Mouse (Mus musculus): ENCODE results near the gene Hoxd1. TPM values are rescaled to one million over a fixed set of nuclear protein-coding genes. Genes with fewer than 3 reads are reported as not detected.

Hoxd1 gene
- polyA plus RNA-seq, 1 experiment from 2014 or later: 0.80 TPM

DNA sequence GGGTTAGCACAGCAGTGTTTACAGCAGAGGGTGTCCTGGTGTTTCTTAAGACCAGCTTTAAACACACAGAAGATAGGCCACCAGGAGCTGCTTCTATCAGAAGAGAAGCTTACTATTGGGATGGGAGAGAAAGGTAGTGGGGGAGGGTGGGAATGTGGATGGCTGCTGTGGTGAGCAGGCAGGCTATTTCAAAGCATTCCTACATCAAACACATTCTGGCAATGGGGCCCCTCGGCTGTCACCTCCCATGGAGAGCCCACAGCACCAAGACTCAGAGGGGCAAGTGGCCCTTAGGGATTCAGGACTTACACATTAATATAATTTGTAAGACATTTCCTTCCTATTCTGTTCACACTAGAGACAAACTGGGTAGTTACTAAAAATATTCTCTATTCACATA lies 2.6 kb upstream of the Hoxd1 start:
- DNase-seq (ENCODE audit: low spot score): no peak
- no peak for ATAC-seq (replicated peaks; ENCODE audit: insufficient number of reproducible peaks, low FRiP score, low TSS enrichment, low read depth)
- H3K27me3 ChIP-seq (ENCODE audit: control insufficient read depth, insufficient read depth, low read length): peaks cover 52% of the 10 kb centered on the region
- no peak overlapping the region for H3K4me3 ChIP-seq (ENCODE audit: low read depth, low read length)
- peaks cover 5% of the 10 kb centered on the region for H3K4me1 ChIP-seq (ENCODE audit: control insufficient read depth, insufficient read depth, low read length)
- no peak overlapping the region for H3K9ac ChIP-seq (replicated peaks; ENCODE audit: low read length)
- H3K27ac ChIP-seq (replicated peaks; ENCODE audit: low read depth, low read length): no peak overlapping the region
- H3K4me2 ChIP-seq (ENCODE audit: low read depth, low read length): no peak overlapping the region
- H3K9me3 ChIP-seq (replicated peaks; ENCODE audit: control insufficient read depth, low read length): no peaks in the 10 kb centered on the region
- 0% methylated on average over 1 of the region's 1 CpGs for WGBS
- H3K36me3 ChIP-seq (replicated peaks; ENCODE audit: control insufficient read depth, insufficient read depth, low read depth, low read length): no peaks in the 10 kb centered on the region

DNA sequence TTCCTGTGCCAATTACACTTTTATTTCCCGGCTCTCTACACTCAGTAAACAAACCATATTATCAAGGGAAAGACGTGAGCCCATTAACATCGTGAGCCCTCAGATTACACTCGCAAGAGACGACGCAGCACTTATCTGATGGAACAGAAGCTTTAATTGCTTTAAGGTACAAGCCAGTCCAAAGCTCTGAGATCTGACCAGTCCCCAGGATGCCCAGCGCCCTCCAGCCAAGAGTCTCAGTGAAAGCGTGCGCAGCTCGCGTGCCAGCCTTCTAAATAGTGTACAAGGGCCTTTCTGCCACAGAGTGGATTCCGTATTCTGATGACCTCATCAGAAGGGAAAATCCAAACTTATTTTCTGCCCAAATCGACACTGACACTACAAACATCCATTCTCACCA lies 839 bp upstream of the Hoxd1 start:
- H3K9ac ChIP-seq (replicated peaks; ENCODE audit: low read length): no peak overlapping the region
- DNase-seq (ENCODE audit: low spot score): no peak
- H3K4me2 ChIP-seq (ENCODE audit: low read depth, low read length): no peak overlapping the region
- H3K27ac ChIP-seq (replicated peaks; ENCODE audit: low read depth, low read length): no peak overlapping the region
- peaks cover 5% of the 10 kb centered on the region for H3K4me1 ChIP-seq (ENCODE audit: control insufficient read depth, insufficient read depth, low read length)
- H3K36me3 ChIP-seq (replicated peaks; ENCODE audit: control insufficient read depth, insufficient read depth, low read depth, low read length): no peaks in the 10 kb centered on the region
- H3K27me3 ChIP-seq (ENCODE audit: control insufficient read depth, insufficient read depth, low read length): peaks cover 53% of the 10 kb centered on the region
- H3K9me3 ChIP-seq (replicated peaks; ENCODE audit: control insufficient read depth, low read length): no peaks in the 10 kb centered on the region
- ATAC-seq (replicated peaks; ENCODE audit: insufficient number of reproducible peaks, low FRiP score, low TSS enrichment, low read depth): no peak
- 4% methylated on average over 13 of the region's 13 CpGs for WGBS
- no peak overlapping the region for H3K4me3 ChIP-seq (ENCODE audit: low read depth, low read length)

DNA sequence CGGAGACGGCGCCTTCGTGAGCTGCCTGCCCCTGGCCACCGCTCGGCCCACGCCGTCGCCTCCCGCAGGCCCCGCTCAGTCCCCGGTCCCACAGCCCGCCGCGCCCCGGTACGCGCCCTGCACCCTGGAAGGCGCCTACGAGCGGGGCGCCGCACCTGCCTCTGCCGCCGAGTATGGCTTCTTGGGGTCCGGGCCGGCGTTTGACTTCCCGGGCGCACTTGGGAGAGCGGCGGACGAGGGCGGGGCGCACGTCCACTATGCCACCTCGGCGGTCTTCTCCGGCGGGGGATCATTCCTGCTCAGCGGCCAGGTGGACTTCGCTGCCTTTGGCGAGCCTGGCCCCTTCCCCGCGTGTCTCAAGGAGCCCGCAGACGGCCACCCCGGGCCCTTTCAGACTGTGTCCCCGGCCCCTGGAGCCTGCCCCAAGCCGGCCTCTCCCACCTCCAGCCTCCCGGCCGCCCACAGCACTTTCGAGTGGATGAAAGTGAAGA lies 510 bp downstream of the Hoxd1 start:
- WGBS: under 1% methylated on average over 40 of the region's 53 CpGs
- Histone ChIP-seq H3K4me1 (ENCODE audit: control insufficient read depth, insufficient read depth, low read length) (peaks cover 5% of the 10 kb centered on the region), H3K27me3 (ENCODE audit: control insufficient read depth, insufficient read depth, low read length) (peaks cover 57% of the 10 kb centered on the region), H3K27ac (replicated peaks; ENCODE audit: low read depth, low read length) (no peak overlapping the region), H3K9ac (replicated peaks; ENCODE audit: low read length) (peak overlapping the region; percentile 25), H3K4me3 (ENCODE audit: low read depth, low read length) (peak overlapping the region; percentile 43), H3K4me2 (ENCODE audit: low read depth, low read length) (peak overlapping the region; percentile 88), H3K9me3 (replicated peaks; ENCODE audit: control insufficient read depth, low read length) (no peaks in the 10 kb centered on the region), H3K36me3 (replicated peaks; ENCODE audit: control insufficient read depth, insufficient read depth, low read depth, low read length) (no peaks in the 10 kb centered on the region)
- no peak for DNase-seq (ENCODE audit: low spot score)
- no peak for ATAC-seq (replicated peaks; ENCODE audit: insufficient number of reproducible peaks, low FRiP score, low TSS enrichment, low read depth)

DNA sequence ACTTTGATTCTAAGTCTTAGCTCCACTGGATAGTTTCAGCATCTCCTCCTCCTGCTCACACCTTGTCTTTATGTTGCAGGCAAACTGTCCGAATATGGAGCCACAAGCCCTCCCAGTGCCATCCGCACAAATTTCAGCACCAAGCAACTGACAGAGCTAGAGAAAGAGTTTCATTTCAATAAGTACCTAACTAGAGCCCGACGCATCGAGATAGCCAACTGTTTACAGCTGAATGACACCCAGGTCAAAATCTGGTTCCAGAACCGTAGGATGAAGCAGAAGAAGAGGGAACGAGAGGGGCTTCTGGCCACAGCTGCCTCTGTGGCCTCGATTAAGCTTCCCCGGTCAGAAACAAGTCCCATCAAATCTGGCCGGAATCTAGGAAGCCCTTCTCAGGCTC lies 1.2 kb downstream of the Hoxd1 start:
- H3K4me3 ChIP-seq (ENCODE audit: low read depth, low read length): no peak overlapping the region
- no peak for DNase-seq (ENCODE audit: low spot score)
- H3K27me3 ChIP-seq (ENCODE audit: control insufficient read depth, insufficient read depth, low read length): peaks cover 53% of the 10 kb centered on the region

GRCm38 (mm10) chr2:74774359-74774758 lies 11.6 kb downstream of the Hoxd1 start:
- H3K4me1 ChIP-seq (ENCODE audit: control insufficient read depth, insufficient read depth, low read length): no peaks in the 10 kb centered on the region
- H3K27me3 ChIP-seq (ENCODE audit: control insufficient read depth, insufficient read depth, low read length): no peaks in the 10 kb centered on the region; the same call in 1 of the 2 replicates
- H3K36me3 ChIP-seq (replicated peaks; ENCODE audit: control insufficient read depth, insufficient read depth, low read depth, low read length): no peaks in the 10 kb centered on the region
- H3K27ac ChIP-seq (replicated peaks; ENCODE audit: low read depth, low read length): no peak overlapping the region
- ATAC-seq (replicated peaks; ENCODE audit: insufficient number of reproducible peaks, low FRiP score, low TSS enrichment, low read depth): no peak
- H3K4me3 ChIP-seq (ENCODE audit: low read depth, low read length): no peak overlapping the region
- 86% methylated on average over 2 of the region's 2 CpGs for WGBS
- no peak for DNase-seq (ENCODE audit: low spot score)
- no peaks in the 10 kb centered on the region for H3K9me3 ChIP-seq (replicated peaks; ENCODE audit: control insufficient read depth, low read length)
- H3K4me2 ChIP-seq (ENCODE audit: low read depth, low read length): no peak overlapping the region
- H3K9ac ChIP-seq (replicated peaks; ENCODE audit: low read length): no peak overlapping the region

More for the DNA sequence above, 1.2 kb downstream of the Hoxd1 start:
- WGBS: 47% methylated on average over 10 of the region's 10 CpGs
- no peak for ATAC-seq (replicated peaks; ENCODE audit: insufficient number of reproducible peaks, low FRiP score, low TSS enrichment, low read depth)
- Histone ChIP-seq H3K4me1 (ENCODE audit: control insufficient read depth, insufficient read depth, low read length) (peaks cover 5% of the 10 kb centered on the region), H3K9me3 (replicated peaks; ENCODE audit: control insufficient read depth, low read length) (no peaks in the 10 kb centered on the region), H3K4me2 (ENCODE audit: low read depth, low read length) (no peak overlapping the region), H3K36me3 (replicated peaks; ENCODE audit: control insufficient read depth, insufficient read depth, low read depth, low read length) (no peaks in the 10 kb centered on the region), H3K9ac (replicated peaks; ENCODE audit: low read length) (no peak overlapping the region), H3K27ac (replicated peaks; ENCODE audit: low read depth, low read length) (no peak overlapping the region)

GRCm38 (mm10) chr2:74777536-74778275 lies 14.9 kb downstream of the Hoxd1 start:
- ATAC-seq (replicated peaks; ENCODE audit: insufficient number of reproducible peaks, low FRiP score, low TSS enrichment, low read depth) (no peak), DNase-seq (ENCODE audit: low spot score) (no peak)
- Histone ChIP-seq H3K4me3 (ENCODE audit: low read depth, low read length) (no peak overlapping the region), H3K27me3 (ENCODE audit: control insufficient read depth, insufficient read depth, low read length) (no peaks in the 10 kb centered on the region), H3K4me1 (ENCODE audit: control insufficient read depth, insufficient read depth, low read length) (no peaks in the 10 kb centered on the region), H3K9ac (replicated peaks; ENCODE audit: low read length) (no peak overlapping the region), H3K36me3 (replicated peaks; ENCODE audit: control insufficient read depth, insufficient read depth, low read depth, low read length) (no peaks in the 10 kb centered on the region), H3K9me3 (replicated peaks; ENCODE audit: control insufficient read depth, low read length) (no peaks in the 10 kb centered on the region), H3K27ac (replicated peaks; ENCODE audit: low read depth, low read length) (no peak overlapping the region), H3K4me2 (ENCODE audit: low read depth, low read length) (no peak overlapping the region)
- 67% methylated on average over 13 of the region's 13 CpGs for WGBS

DNA sequence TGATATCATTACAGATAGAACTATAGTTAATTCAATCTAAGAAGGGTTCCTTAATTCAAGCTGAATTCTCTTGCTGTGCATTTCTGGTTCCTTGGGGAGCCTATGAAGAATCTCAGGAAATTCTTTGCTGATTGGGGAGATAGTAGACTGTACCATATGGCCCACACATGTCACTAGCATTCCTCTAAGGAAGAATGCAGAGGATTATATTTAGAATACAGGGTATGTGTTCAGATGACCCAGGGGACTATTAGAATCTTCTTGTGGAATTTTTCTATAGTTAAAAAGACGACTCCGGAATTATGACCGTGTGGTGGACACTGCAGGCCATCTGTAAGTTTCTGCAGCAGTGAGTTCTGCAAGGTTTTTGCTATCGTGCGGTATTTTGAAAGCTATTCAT lies 18.6 kb downstream of the Hoxd1 start:
- 74% methylated on average over 5 of the region's 5 CpGs for WGBS

DNA sequence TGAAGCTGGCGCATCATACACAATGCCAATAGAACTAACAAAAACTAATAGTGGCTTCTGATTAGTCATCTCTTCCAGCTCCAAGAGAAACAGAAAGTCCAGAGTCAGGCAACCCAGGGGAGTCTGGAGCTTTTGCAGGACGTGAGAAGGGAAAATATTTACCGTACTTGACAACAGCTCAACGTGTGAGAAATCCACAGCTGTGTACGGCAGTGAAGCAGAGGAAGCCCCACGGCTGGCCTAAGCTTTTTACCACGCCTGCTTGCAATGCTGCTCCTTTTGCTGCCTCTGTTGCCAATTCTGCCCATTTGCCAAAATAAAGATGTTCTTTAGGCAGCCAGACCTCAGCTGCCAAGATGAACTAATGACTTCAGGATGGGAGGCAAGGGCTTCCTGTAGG lies 32.8 kb downstream of the Hoxd1 start:
- no peaks in the 10 kb centered on the region for H3K36me3 ChIP-seq (replicated peaks; ENCODE audit: control insufficient read depth, insufficient read depth, low read depth, low read length)
- no peaks in the 10 kb centered on the region for H3K4me1 ChIP-seq (ENCODE audit: control insufficient read depth, insufficient read depth, low read length)
- no peak overlapping the region for H3K9ac ChIP-seq (replicated peaks; ENCODE audit: low read length)
- H3K27ac ChIP-seq (replicated peaks; ENCODE audit: low read depth, low read length): no peak overlapping the region
- ATAC-seq (replicated peaks; ENCODE audit: insufficient number of reproducible peaks, low FRiP score, low TSS enrichment, low read depth) (no peak), DNase-seq (ENCODE audit: low spot score) (no peak)
- H3K9me3 ChIP-seq (replicated peaks; ENCODE audit: control insufficient read depth, low read length): no peaks in the 10 kb centered on the region
- H3K4me3 ChIP-seq (ENCODE audit: low read depth, low read length): no peak overlapping the region
- no peak overlapping the region for H3K4me2 ChIP-seq (ENCODE audit: low read depth, low read length)
- H3K27me3 ChIP-seq (ENCODE audit: control insufficient read depth, insufficient read depth, low read length): no peaks in the 10 kb centered on the region
- WGBS: 53% methylated on average over 7 of the region's 7 CpGs

More for the DNA sequence above, 18.6 kb downstream of the Hoxd1 start:
- ATAC-seq (replicated peaks; ENCODE audit: insufficient number of reproducible peaks, low FRiP score, low TSS enrichment, low read depth) (no peak), DNase-seq (ENCODE audit: low spot score) (peak; percentile 9)
- no peak overlapping the region for H3K4me3 ChIP-seq (ENCODE audit: low read depth, low read length)
- H3K9me3 ChIP-seq (replicated peaks; ENCODE audit: control insufficient read depth, low read length): no peaks in the 10 kb centered on the region
- H3K27ac ChIP-seq (replicated peaks; ENCODE audit: low read depth, low read length): no peak overlapping the region
- H3K9ac ChIP-seq (replicated peaks; ENCODE audit: low read length): no peak overlapping the region
- no peak overlapping the region for H3K4me2 ChIP-seq (ENCODE audit: low read depth, low read length)
- H3K4me1 ChIP-seq (ENCODE audit: control insufficient read depth, insufficient read depth, low read length): no peaks in the 10 kb centered on the region
- H3K27me3 ChIP-seq (ENCODE audit: control insufficient read depth, insufficient read depth, low read length): no peaks in the 10 kb centered on the region
- H3K36me3 ChIP-seq (replicated peaks; ENCODE audit: control insufficient read depth, insufficient read depth, low read depth, low read length): no peaks in the 10 kb centered on the region
